Mouse (Mus musculus) cortical plate, adult 2 months (tissue): ENCODE results near the gene Lsm5. TPM values are rescaled to one million over a fixed set of nuclear protein-coding genes. Genes with fewer than 3 reads are reported as not detected.
A peak's percentile ranks its signal among the peaks of the same experiment; 100 is the strongest.

ENCODE experiments used
- H3K27ac ChIP-seq: fragments of 200-500 bp; 2 replicates; pipeline ENCODE4 v1.5.1; 2012; ENCODE audit warnings: low read length, control low read depth, inconsistent platforms; ENCODE audit not compliant: insufficient read depth
- H3K4me1 ChIP-seq: fragments of 200-500 bp; 2 replicates; pipeline ENCODE4 v1.6.1; 2011; ENCODE audit warnings: low read length; ENCODE audit not compliant: control insufficient read depth, insufficient read depth
- H3K4me3 ChIP-seq: fragments of 200-500 bp; 2 replicates; pipeline ENCODE4 v1.5.1; 2011; ENCODE audit warnings: mild to moderate bottlenecking, low read length, control low read depth; ENCODE audit not compliant: insufficient read depth
- CTCF ChIP-seq: fragments of 200-500 bp; IDR thresholded peaks from 2 replicates; pipeline ENCODE4 v1.5.1; 2011; ENCODE audit warnings: mild to moderate bottlenecking, control low read depth, low read length; ENCODE audit not compliant: insufficient read depth; ENCODE audit errors: extremely low read depth
- POLR2A ChIP-seq: fragments of 200-500 bp; IDR thresholded peaks from 2 replicates; pipeline ENCODE4 v1.6.1; 2011; ENCODE audit warnings: mild to moderate bottlenecking, low read length, control low read depth; ENCODE audit not compliant: insufficient read depth; ENCODE audit errors: extremely low read depth
- polyA plus RNA-seq: library from polyadenylated mRNA; depleted of rRNA; stranded (reverse); fragments of >200 nt; gene quantifications from 2 replicates; pipeline ENCODE4 v1.2.3, GENCODE M21; 2012; rRNA removed

Lsm5 gene
- polyA plus RNA-seq, 1 experiment, result 24.2 TPM

DNA sequence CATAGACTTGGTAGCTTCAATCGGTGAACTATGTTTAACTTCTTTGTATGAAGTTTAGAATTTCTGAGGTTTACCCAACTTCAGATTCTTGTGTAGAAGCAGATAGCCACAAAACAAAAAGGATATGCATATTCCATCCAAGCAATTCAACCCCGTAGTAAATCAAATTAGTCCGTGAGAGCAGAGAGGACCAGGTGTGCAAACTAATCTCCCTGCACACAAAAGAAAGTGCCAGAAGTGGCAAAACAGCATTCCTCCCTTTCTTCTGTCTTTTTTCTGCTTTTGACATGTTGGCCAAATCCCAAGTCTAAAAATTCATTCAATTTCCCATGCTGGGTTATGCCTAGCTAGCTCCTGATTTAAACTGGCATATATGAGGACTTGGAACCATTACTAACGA is 12.1 kb downstream of the Lsm5 start:
- Histone ChIP-seq H3K4me1 (no peaks in the 10 kb centered on the region), H3K27ac (no peak overlapping the region), H3K4me3 (no peak overlapping the region)
- TF ChIP-seq POLR2A, result no peak
- TF ChIP-seq CTCF, result no peak

DNA sequence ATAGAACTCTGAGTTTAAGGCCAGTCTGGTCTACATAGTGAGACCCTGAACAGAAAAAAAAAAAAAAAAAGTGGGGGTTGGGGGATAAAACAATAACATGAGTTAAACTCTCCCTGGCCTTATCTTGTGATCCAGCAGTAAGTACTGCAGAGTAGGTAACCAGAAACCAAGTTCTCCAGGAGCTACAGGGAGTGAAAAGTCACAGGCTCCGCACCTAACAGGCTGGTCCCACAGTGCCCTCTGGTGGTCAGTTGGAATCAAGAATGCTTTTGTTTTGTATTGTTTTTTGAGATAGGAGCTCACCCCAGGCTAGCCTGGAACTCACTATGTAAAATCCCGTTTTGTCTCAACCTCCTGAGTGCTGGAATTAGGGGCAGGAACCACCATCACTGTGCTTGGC is 13.3 kb downstream of the Lsm5 start:
- Histone ChIP-seq H3K4me3 (no peak overlapping the region), H3K27ac (no peak overlapping the region), H3K4me1 (no peaks in the 10 kb centered on the region)
- TF ChIP-seq POLR2A (no peak), CTCF (peak; percentile 72)

DNA sequence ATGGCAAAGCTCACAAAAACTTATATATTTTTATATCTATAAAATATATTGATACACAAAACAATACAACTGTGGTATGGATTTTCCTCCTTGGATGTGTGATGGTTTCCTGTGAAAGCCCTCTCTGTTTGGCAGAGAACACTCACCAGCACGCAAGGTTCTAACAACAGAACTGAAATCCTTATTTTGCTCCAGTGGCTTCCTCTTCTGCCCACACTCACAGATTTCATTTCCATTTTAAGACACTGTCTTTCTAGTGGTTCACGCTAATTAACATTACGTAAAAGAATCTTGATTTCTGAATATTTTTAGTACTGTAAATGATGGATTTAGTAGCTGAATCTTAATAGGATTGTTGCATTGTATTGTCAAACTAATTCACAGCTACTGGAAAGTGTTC is 16.3 kb downstream of the Lsm5 start:
- Histone ChIP-seq H3K27ac (no peak overlapping the region), H3K4me1 (no peaks in the 10 kb centered on the region), H3K4me3 (no peak overlapping the region)
- no peak for TF ChIP-seq CTCF
- TF ChIP-seq POLR2A, result no peak

DNA sequence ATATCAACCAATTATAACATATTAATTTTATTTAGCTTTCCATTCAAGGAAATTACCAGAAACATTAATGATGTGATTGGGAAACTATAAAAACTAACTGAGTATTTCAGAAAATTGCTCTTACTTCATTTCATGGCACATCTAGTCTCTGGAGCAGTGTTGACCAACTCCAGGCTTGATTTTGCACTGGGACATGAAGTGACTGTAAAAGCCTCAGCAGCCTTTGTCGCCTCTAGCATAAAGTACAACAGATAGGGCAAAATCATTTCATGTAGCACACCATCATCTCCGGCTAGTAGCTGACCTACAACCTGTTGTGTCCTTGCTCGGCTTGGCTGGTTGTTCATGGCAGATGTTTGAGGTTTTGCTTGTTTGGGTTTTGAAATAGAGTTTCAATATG is 40.1 kb downstream of the Lsm5 start:
- Histone ChIP-seq H3K27ac (no peak overlapping the region), H3K4me3 (no peak overlapping the region), H3K4me1 (no peaks in the 10 kb centered on the region)
- TF ChIP-seq POLR2A, result no peak

DNA sequence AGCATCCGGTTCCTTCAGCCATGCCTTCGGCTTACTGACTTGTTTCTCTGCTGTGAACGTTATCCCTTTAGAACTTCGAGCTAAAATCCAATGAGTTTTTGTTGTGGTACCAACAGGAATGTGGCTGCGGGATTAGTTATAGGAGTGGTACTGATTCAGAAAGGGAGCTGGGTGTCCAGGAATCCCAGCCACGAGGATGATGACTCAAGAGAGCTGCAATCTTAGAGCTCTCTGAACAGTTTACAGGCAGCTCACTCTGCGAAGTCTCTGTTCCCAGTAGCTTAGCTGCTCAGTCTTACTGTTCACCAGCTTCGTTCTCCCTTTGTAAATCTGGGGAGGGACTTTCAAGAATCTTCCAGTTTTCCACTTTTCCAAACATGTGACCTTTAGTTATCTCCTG is 49.1 kb downstream of the Lsm5 start:
- H3K4me3 ChIP-seq, result no peak overlapping the region
- H3K27ac ChIP-seq, result no peak overlapping the region
- no peak for TF ChIP-seq CTCF
- no peak for TF ChIP-seq POLR2A
- H3K4me1 ChIP-seq, result no peaks in the 10 kb centered on the region

DNA sequence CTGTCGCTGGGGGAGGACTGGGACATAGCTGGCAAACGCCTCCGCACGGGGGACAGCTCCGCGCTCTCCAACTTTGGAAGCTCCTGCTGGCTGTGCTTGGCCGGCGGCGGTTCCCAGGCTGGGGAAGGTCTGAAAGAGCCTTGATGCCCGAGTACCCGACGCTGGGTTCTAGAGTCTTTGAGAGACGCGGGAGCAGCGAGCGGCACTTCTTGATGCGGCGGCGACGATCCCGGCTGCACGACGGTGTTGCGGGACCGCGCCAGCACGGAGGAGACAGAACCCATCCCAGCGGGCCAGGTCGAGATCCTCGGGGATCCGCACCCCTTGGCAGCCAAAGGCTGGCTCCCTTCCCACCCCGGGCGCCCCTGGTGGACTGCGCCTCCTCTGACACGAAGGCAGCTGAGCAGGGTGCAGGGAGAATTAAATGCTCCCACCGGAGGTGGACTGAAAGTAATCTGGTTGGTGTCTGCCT is 52.4 kb downstream of the Lsm5 start:
- H3K4me3 ChIP-seq, result peak overlapping the region; percentile 21; the same call in 1 of the 2 replicates
- no peak for TF ChIP-seq CTCF
- TF ChIP-seq POLR2A, result no peak
- no peaks in the 10 kb centered on the region for H3K4me1 ChIP-seq
- H3K27ac ChIP-seq, result no peak overlapping the region

Other genes starting within 250 kb of the Lsm5 start
- 2.4 and 3.1 TPM in 2 replicates for gene Pde1c, start 135.6 kb downstream of the Lsm5 start, polyA plus RNA-seq
- gene Avl9, start 10.2 kb upstream of the Lsm5 start, polyA plus RNA-seq, result 18.9 and 20.7 TPM in 2 replicates
- gene Kbtbd2, start 93.1 kb upstream of the Lsm5 start, polyA plus RNA-seq, result 30.5 and 34.0 TPM in 2 replicates
- 27.9 and 31.8 TPM in 2 replicates for gene Fkbp9, start 127.3 kb upstream of the Lsm5 start, polyA plus RNA-seq
- gene Nt5c3, start 219.2 kb upstream of the Lsm5 start, polyA plus RNA-seq, result 52.6 and 54.6 TPM in 2 replicates
- 0.26 and 0.35 TPM in 2 replicates for gene Vmn1r4, start 219.3 kb upstream of the Lsm5 start, polyA plus RNA-seq